Mouse (Mus musculus): Measurements from ENCODE around the gene Gale.
A peak's percentile ranks its signal among the peaks of the same experiment; 100 is the strongest.
"Not testable (repeated sequence)": the region's sequence is repeated elsewhere in the genome, so short reads cannot be mapped to it uniquely, and the experiment has no call there.

Gene Gale

DNA sequence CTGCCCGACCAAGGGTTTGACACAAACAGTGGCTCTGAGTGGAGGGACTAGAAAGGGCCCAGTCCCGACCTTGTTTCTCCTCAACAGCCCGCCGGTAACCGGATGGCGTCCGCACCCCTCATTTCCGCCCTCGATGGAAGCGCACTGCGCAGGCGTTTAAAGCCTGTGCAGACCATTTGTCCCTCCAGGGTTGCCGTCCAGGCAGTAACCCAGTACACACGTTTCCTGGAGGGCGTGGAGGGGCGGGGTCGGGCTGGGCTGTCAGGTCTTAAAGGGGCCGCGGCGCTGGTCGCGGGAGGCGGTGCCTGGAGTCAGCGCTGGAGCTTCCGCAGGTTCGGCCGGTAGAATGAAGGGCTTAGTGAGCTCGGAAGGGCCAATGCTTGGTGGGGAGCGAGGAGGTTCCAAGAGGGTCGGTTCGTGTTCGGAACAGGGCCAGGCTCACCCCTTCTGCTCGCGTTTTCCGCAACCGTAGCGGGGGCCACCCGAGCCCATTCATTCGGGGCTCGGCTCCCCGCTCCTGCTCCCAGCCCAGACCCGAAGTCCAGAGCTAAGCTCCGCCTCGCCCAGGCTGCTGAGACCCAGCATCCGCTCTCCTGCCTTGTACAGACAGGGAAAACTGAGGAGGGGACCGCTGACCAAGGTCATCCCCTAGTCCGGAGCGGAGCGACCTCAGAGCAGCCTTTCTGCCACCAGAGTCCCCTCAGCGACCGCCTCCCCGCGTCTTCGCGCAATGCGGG, at the start of gene Gale:
Gene Gale, plus strand, starts transcription at position 271 of the 737 bp plus-strand sequence.
- peak; percentile 94 for DNase-seq

DNA sequence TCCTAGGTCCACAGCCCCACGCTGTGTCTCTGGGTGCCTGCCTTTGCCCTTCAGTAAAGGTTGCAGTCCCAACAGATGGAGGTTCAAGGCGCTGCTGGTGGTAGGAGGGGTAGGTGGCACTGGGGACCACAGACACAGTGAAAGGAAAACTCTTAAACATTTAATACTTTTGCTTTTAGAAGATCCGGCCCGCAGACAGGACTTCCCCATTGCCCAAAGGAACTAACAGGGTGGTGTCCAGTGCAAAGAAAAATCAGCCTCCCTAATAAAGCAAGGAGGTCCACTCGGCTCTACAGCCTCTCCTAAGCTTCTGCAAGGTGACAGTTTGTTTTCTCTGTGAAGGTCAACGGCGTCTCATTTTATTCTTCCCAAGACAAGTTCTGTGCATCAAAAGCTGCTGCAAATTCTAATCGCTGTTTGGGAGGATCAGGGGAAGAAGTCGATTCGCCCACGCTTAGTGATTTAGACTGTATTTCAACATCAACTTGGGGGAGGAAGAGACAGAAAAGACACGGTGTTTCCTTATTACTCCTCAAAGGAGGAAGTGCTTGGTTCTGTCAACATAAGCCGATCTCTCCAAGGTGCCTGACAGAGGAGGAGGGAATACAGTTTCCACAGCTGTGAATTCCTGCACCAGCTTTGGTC, 44.8 kb upstream of the Gale start:
- DNase-seq = no peak

DNA sequence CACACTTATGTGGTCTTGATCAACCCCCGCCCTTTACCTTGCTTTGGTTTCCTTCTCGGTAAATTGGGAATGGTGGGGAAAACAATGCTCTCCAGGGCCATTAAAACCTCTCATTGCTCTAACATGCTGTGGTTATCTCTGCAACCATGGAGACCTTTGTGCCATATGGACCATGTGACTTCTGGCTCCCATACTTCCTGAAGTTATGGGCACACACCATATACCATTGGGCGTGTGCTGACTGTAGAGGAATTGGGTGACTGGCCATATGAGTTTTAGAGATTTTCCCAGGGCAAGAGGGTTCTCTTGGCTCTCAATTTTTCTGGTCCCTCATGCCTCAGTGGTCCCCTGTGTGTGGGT, 44.3 kb upstream of the Gale start:
- no peak for DNase-seq

DNA sequence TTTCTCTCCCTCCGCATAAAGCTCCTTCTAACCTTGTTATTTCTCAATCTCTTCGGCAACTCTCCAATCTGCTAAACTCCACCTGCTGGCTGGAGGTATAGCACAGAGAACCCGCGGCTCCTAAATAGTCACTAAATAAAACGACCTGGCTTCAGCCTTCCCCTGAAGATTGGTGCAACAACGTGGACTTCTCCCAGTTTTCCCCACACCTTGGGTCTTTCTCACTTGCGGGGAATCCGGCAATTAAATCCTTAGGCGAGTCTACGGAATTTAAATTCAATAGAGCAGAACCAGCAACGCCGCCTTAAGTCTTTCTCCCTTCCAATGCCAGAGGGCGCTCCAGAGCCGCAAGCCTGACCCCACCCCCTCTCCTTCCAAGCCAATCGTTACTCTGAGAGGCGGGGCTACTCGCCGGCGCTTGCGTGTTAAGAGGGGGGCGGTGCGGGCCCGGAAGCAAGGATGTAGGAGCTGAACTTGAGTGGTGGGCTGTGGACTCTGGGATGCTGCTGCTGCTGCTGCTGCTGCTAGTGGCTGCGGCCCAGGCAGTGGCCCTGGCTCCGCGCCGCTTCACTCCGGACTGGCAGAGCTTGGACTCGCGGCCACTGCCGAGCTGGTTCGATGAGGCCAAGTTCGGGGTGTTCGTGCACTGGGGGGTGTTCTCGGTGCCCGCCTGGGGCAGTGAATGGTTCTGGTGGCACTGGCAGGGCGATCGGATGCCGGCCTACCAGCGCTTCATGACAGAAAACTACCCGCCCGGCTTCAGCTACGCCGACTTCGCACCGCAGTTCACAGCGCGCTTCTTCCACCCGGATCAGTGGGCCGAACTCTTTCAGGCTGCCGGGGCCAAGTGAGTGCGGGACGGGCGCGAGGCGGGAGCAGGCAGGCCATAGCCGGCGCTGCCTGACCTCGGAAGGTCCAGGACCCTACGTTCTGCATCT, 43.0 kb upstream of the Gale start, which contains the start of gene Fuca1:
Gene Fuca1, plus strand, starts transcription at position 432 of the 938 bp plus-strand sequence.
- DNase-seq = peak; percentile 98

DNA sequence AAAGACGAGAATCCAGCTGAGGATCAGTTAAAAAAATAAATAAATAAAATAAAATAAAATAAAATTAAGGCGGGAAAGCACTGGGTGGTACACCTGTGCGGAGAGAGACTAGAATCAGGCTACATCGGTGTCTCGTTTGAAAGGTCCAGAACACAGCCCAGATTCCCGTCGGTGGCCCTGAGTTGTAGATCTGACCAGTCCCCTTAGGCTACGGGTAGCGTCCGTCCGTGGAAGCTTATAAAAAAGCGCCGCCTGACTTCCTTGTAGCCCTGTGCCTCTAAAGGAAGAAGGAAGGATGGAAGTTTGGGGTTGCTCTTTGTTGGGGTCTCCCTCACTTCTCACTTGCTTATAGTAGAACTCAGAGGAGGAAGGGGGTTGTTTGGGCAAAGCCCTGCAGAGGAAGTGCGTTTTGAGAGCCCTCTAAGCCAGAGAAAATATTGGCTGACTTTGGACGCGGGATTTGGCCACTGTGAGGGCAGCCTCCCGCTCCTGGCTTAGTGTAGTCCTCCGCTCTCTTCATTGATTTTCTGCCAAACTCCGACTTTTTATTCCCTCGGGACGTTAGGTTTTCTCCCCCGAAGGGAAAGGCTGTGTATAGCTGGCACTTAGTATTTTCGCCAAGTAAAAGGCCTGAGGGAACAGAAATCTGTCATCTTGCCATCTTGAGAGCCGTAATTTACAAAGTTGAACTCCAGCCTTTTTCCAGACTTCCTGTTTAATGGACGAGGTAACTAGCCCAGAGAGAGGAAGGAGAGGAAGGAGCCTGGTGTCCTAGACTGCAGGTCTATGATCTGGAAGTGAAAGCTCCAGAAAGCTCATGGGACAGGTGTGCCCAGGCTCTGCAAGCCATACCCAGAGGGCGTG, 42.0 kb upstream of the Gale start:
- DNase-seq = no peak

DNA sequence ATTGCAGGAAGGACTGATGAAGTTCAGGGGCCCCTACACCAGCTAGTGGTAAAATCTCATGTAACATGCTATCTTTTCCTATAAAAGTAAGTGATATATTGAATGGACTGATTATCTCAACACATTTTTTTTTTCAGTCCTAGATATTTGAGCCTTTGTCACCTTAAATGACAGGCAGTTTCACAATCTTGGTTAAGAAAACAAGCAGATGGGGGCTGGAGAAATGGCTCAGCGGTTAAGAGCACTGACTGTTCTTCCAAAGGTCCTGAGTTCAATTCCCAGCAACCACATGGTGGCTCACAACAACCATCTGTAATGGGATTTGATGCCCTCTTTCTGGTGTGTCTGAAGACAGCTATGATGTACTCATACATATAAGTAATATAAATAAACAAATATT, 41.3 kb upstream of the Gale start:
- DNase-seq = no peak

DNA sequence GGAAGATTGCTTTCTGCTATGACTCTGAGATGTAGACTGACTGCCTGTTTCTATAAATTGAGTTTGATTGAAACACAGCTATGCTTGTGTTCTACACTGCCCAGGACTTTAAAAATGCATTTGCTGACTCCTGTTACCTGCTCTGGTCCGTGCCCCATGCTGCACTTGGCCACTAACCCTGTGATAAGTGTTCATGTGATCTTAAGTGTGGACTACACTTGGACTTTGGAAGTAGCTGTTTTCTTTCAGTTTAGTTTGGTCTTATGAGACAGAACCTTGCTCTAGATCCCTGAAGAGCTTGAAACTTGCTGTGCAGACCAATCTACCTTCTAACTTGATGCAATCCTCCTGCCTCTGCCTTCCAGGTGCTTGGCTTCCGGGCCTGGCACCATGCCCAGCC, 39.1 kb upstream of the Gale start:
- peak; percentile 81 for DNase-seq

DNA sequence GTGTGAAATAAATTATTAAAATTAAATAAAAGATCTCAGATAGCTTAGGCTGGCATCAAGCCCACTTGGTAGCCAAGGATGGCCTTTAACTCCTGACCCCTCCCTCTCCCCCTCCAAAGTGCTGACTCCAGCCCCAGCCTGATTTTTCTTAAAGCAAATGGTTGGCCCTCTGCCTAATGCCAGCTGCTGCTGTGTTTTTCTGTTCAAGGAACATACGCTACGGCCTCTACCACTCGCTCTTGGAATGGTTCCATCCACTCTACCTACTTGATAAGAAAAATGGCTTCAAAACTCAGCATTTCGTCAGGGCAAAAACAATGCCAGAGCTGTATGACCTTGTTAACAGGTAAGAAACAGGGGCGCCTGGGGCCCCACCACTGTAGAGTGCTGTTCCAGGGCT, 38.2 kb upstream of the Gale start:
- peak; percentile 71 for DNase-seq

DNA sequence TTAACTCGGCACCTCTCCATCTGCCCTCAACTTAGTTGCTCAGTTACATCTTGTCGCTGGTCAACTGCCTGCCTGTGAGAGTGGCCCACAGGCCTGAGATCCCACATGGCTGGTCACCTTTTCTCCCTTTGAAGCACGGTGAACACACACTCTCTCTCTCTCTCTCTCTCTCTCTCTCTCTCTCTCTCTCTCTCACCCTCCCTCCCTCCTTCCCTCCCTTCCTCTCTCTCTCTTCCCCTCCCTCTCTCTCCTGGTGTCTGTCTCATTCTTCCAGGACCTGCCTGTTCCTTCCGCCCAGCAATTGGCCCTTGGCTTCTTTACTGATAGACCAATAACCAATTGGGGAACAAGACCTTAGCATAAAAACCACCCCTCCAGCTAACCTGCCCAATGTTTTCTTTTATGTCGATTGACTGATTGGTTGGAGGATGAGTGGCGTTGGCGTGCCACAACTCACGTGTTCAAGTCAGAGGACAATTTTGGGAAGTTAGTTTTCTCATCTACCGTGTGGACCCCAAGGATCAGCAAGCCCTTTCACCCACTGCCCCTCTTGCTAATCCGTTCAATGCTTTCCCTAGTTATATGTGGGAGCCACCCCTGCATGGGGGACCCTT, 37.2 kb upstream of the Gale start:
- no peak for DNase-seq

DNA sequence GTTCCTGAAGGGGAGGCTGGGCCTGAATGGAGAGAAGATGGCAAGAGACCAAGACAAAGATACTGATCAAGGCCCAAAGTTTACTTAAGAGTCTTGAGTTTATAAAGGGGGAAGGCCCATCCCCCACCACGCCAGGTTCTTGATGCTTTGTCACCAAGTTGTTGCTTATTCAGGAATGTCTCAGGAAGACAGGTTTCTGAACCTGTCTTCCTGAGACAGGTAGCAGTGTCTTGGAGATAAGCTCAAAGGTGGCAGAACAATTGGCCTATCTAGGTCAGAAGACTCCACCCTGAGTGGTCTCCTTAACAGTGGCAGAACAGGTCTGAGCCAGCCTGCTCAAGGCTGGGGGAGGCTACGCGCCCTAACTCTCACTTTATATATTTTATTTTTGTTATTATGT, 36.7 kb upstream of the Gale start:
- no peak for DNase-seq

DNA sequence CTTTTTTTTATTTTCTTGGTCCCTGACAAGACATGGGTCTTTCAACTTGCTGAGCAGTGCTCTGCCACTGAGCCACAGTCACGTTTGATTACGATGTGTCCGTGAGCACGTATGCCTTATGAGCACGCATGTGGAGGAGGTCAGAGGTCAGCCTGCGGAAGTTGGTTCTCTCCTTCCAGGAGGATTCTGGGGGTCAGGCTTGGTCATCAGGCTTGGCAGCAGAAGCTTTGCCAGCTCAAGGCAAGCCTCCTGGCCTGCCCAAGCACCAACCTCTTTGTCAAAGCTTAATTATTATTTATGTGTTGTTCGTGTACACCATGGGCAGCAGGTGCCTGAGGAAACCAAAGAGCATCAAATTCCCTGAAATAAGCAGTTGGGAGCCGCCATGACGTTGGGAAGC, 35.2 kb upstream of the Gale start:
- peak; percentile 59 for DNase-seq

DNA sequence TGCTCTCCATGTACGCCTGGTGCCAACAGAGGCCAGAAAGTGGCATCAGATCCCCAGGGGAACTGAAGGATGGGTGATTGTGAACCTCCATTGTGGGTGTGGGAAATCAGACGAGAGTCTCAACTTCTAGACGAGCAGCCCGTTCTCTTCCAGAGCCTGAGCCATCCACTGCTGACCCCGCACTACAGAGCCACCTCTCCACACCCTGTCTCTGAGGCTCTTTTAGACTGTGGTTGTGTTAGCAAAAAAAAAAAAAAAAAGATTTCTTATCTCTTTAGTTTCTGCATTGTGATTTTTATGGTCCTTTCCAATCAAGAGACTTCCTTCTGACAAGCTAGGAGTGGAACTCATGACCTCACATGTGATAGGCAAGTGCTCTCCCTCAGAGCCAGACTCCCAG, 34.1 kb upstream of the Gale start:
- DNase-seq = no peak

DNA sequence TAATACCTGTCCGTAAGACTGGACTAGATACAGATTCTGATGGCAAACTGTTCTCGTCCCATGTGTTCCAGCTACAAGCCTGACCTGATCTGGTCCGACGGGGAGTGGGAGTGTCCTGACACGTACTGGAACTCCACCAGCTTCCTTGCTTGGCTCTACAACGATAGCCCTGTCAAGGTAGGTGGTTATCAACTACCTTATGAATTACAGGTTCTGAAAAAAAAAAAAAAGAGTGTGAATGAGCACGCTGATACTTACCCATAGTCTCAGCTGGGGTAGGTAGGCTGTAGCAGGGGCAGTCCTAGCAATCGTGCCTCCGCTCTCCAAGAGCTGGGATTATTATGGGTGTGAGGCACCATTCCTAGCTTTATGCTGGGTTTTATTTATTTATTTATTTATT, 33.7 kb upstream of the Gale start:
- DNase-seq = no peak

DNA sequence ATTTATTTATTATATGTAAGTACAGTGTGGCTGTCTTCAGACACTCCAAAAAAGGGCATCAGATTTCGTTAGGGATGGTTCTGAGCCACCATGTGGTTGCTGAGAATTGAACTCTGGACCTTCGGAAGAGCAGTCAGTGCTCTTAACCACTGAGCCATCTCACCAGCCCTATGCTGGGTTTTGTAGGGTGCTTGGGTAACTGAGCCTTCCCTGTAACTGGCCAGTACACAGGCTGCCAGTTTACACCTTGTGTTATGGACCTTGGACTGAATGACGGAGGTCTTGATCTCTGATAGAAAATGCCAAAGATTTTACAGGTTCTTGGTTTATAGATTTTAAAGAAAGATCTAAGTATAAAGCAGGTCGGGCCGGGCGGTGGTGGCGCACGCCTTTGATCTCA, 33.3 kb upstream of the Gale start:
- DNase-seq = peak; percentile 63

DNA sequence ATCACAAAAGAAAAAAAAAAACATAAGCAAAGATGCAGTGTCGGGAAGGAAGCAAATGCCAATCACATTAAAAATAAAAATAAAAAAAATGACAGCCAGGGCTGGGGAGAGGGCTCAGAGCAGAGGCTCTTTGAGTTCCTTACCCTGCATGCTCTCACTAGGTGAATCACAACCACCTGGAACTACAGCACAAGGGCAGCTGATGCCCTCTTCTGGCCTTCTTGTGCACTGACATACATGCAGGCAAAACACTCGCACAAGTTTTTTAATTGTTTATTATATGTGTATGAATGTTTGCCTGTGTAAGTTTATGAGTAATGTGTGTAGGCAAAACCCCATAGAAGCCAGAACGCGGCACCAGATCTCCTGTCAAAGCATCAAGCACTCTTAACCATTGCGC, 31.7 kb upstream of the Gale start:
- DNase-seq = peak; percentile 54

DNA sequence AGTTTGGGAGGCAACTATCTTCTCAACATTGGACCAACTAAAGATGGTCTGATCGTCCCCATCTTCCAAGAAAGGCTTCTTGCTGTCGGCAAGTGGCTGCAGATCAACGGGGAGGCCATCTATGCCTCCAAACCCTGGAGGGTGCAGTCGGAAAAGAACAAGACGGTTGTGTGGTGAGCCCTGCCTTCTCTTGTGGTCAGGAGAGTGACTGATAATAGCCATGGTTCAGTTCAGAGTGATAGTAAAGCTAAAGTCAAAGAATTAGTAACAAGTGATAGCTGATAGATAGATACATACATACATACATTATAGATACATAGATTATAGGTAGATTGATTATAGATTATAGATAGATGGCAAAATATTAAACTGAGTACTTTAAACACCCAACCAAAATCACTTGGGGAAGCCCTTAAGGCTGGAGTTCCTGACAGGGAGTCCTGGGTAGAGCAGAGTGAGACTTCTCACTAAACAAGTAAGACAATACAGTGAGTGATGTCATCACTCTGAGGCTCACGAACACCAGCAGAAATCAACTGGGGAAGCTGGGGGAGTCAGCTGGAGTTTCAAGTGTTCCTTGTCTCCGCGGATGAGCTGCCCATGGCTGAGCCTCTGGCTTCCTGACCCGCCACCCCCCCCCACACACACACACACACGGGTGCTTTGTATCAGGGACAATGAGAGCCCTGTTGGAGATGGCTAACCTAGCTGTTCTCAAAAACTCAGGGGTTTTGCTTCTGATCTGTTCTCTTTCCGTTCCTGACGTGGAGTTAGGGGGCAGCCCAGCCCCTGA, 28.6 kb upstream of the Gale start:
- DNase-seq = no peak

DNA sequence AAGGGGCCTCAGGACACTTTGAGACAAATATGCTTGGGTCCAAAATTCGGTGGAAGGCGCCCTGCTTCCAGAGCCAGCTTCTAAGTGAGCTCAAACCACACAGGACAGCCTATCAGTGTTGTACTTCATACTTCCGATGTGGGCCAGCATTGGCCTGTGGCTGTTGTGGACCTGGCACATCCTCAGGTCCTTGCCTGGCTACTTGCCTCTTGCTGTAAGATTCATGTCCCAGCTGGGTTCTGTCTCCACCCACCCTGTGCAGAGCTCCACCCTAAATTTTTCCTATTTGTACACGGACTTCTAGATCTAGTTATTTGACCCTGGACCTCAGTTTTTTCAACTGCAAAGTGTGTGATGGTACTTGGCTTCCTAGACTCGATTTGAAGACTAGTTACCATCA, 28.0 kb upstream of the Gale start:
- DNase-seq = no peak

DNA sequence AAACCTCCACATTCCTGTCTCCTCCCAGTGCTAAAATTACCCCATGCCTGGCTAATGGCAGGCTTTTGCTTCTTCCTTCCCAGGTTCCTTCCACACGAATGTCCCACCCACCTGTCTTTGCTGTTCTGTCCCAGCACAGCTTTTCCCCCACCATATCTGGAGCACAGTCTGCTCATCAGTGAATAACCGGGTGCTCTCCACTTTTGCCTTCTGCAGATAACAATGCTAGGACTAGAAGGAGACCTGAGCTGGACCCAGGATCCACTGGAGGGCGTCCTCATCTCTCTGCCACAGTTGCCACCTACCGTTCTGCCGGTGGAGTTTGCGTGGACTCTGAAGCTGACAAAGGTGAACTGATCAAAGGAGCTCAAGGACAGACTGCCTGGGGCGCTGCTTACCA, 24.7 kb upstream of the Gale start:
- DNase-seq = no peak

DNA sequence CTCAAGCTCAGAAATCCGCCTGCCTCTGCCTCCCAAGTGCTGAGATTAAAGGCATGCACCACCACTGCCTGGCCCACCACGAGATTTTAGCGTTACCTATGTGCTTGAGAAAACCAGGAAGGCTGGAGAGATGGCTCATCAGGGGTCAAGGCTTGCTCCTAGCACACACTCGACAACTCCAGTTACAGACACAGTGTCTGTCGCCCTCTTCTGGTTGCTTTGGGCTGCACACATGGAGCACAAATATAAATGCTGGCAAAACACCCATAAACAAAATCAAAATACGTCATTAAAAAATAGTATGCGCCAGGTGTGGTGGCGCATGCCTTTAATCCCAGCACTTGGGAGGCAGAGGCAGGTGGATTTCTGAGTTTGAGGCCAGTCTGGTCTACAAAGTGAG, 22.5 kb upstream of the Gale start:
- DNase-seq = not testable (repeated sequence)

DNA sequence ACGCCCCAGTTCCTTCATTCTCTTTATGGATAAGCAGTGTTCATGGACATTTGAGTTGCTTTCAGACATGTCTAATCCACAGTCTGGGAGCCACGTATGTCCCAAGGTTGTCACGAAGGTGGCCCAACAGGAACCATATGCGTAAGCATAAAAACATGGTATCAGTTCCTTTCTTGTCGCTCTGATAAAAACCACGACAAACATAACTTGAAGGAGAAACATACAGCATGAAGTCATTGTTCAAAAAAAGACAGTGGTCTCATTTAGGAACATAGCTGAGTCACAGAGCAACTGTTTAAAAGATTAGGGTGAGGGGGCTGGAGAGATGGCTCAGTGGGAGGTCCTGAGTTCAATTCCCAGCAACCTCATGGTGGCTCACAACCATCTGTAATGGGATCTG, 21.3 kb upstream of the Gale start:
- no peak for DNase-seq

DNA sequence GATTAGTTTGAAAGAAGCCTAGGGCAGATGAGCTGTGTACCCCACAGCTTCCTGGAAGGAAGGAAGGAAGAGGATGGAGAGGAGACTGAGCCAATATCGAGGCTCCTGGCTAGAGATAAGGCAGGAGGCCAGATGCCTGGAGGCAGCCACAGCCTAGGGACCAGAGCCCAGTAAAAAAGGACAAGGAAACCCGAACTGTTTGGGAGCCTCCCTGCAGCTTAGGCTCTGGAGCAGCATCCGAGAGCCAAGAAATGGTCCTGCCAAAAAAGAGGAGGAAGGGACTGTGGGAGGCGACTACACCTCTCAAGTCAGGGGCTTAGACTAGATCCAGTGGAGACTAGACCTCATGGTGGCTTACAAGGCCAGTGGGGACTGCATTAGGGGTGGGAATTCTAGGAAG, 20.1 kb upstream of the Gale start:
- no peak for DNase-seq
